Mouse (Mus musculus): ENCODE data around the gene Ccdc103.

DNA sequence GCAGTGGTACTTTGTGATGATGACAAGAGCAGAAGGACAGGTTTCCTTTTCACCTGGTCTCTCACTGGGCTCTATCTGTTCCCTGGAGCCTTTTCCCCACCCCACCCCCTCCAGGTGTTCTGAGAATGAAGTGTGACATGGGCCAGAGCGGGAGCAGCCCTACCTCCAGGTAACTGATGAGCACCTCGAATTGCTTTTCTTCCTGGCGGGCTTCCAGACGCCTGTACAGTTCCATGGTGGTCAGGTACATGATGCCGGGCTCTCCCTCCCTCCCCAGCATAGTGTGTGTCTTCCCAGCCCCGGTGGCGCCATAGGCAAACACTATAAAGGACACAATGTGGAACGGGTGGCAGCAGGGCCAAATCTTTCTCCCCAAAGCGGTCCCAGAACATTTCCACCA is 34.4 kb downstream of the Ccdc103 start:
- TF ChIP-seq POLR2A (IDR thresholded peaks at IDR 0.05; ENCODE audit: low read depth, low read length) (no peak), CTCF (IDR thresholded peaks at IDR 0.05; ENCODE audit: extremely low read depth, insufficient read depth, insufficient read length, insufficient replicate concordance) (no peak)
